ENCODE assay signal across 8 mouse cellular contexts in the genomic region with DNA sequence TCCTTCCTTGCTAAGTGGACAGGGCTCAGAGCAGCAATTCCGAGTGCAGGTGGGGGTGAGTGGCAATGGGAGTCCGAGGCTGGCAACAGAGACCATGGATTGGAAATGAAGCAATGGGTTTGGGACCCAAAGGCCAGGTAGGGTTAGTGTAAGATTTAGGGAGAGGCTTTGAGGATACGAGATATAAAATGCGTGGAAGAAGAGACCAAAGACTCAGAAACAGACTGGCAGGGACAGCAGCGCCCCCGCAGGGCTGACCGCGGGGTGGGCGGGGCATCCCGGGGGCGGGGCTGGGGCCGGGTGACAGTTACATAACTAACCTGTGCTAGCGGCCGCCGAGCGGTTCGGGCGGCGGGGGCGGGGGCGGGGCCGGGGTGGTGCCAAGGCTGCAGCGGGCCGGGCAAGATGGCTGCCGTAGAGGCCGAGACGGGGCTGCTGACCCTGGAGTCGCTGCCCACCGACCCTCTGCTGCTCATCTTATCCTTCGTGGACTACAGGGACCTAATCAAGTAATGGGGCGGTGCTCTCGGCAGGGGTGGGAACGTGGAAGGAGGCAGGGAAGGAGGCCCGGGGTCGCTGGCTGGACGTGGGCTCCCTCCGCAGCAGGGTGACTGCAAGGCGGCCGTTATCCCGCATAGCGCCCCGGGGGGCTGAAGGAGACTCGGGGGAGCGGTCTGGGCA. TPM values are rescaled to one million over a fixed set of nuclear protein-coding genes. Genes with fewer than 3 reads are reported as not detected.
DNase-seq lines count a peak whose midpoint lies in the region; ATAC-seq and TF ChIP-seq lines count a peak whose summit lies in the region.

TSS of gene Fbxo3 (plus strand) at position 264 of the 681 bp plus-strand sequence.

- TF ChIP-seq CTCF in hindbrain, postnatal 0 days (IDR thresholded peaks at IDR 0.05; ENCODE audit: low read depth), result peak; percentile 27; the same call in 1 of the 2 replicates
- peak; percentile 30 for TF ChIP-seq CTCF in left cerebral cortex, adult 2 months (IDR thresholded peaks at IDR 0.05)

- peaks cover 10% of the 10 kb centered on the region for H3K4me1 ChIP-seq in hindbrain, postnatal 0 days (ENCODE audit: insufficient read depth, low read length)

- H3K4me2 ChIP-seq in hindbrain, postnatal 0 days (ENCODE audit: low read depth, low read length), result peak within 1 kb of the TSS; percentile 69

- H3K27ac ChIP-seq in hindbrain, postnatal 0 days, result peak within 1 kb of the TSS; percentile 82
- peak within 1 kb of the TSS; percentile 94 for H3K27ac ChIP-seq in left cerebral cortex, adult 2 months
- H3K27ac ChIP-seq in macrophage, result peak within 1 kb of the TSS; percentile 29

- intact Hi-C loops in left cerebral cortex, adult 2 months (cut with DNase I), result no loop called here

- DNase-seq in ZHBTc4 (ENCODE audit: low read depth, low spot score), result peak; percentile 91
- DNase-seq in gastrocnemius, adult 8-10 months (ENCODE audit: low spot score in 2 of 2), result peak; percentile 86
- peak; percentile 84 for DNase-seq in hindbrain, postnatal 0 days (ENCODE audit: low spot score)
- peak; percentile 81 to 83 for DNase-seq in left cerebral cortex, adult 2 months (ENCODE audit: extremely low spot score in 1 of 2, low spot score in 2 of 2)
- DNase-seq in retina, postnatal 7 days (ENCODE audit: low read depth, low spot score), result peak; percentile 57
- peak; percentile 68 for DNase-seq in urinary bladder, adult 2 months (ENCODE audit: low spot score)

- H3K79me2 ChIP-seq in macrophage (ENCODE audit: inconsistent target), result peaks cover 46% of the 10 kb centered on the region

- no peaks in the 10 kb centered on the region for H3K36me3 ChIP-seq in hindbrain, postnatal 0 days (ENCODE audit: insufficient read depth, low read length)
- H3K36me3 ChIP-seq in macrophage (ENCODE audit: inconsistent target), result peaks cover 12% of the 10 kb centered on the region; the same call in 1 of the 2 replicates

- peak; percentile 69 for ATAC-seq in common myeloid progenitor, adult 5-6 weeks (replicated peaks; ENCODE audit: low read depth, poor library complexity, severe bottlenecking)
- ATAC-seq in hindbrain, postnatal 0 days, result peak; percentile 95

- no peaks in the 10 kb centered on the region for H3K27me3 ChIP-seq in hindbrain, postnatal 0 days (ENCODE audit: insufficient read depth, low read length)

- H3K9ac ChIP-seq in hindbrain, postnatal 0 days (replicated peaks; ENCODE audit: low read length), result peak within 1 kb of the TSS; percentile 98

- H3K4me3 ChIP-seq in hindbrain, postnatal 0 days (ENCODE audit: low read length), result peak within 1 kb of the TSS; percentile 96
- peak within 1 kb of the TSS; percentile 95 for H3K4me3 ChIP-seq in left cerebral cortex, adult 2 months
- peak within 1 kb of the TSS; percentile 73 for H3K4me3 ChIP-seq in macrophage (ENCODE audit: inconsistent target)

- H3K9me3 ChIP-seq in hindbrain, postnatal 0 days (ENCODE audit: low read length), result no peaks in the 10 kb centered on the region

- 2% methylated on average over 33 of the region's 44 CpGs for WGBS in hindbrain, postnatal 0 days
- under 1% methylated on average over 35 of the region's 44 CpGs for WGBS in macrophage (ENCODE audit: missing documents)

RNA-seq across cellular contexts. Expression of gene Fbxo3, which starts in this region (rescaled TPM):
- total RNA-seq in common myeloid progenitor, adult 5-6 weeks (2017), result 82.4 and 96.6 TPM in 2 replicates
- total RNA-seq in gastrocnemius, adult 8-10 months (2022), result 10 to 100 TPM; 46.4 to 51.8 (median 49.5) TPM
- 59.5 and 70.6 TPM in 2 replicates for total RNA-seq in hindbrain, postnatal 0 days (2014; rRNA removed)
- polyA plus RNA-seq in hindbrain, postnatal 0 days (2015; fragmentation: Nextera tagmentation; extraction: Ambion mirVana), result 65.1 and 67.0 TPM in 2 replicates
- 10 to 100 TPM; 55.4 to 59.7 TPM for total RNA-seq in left cerebral cortex, adult 2 months (2021)
- total RNA-seq in macrophage (2018; cell fraction: chromatin; rRNA removed), result 10 to 100 TPM; 22.4 to 89.7 (median 55.1) TPM
- 10 to 100 TPM; 19.2 to 38.3 (median 27.1) TPM for total RNA-seq in macrophage (2018; cell fraction: cytosol; rRNA removed)
- 10 to 100 TPM; 19.8 to 82.3 (median 43.1) TPM for total RNA-seq in macrophage (2018; cell fraction: nucleus; rRNA removed)
- polyA plus RNA-seq in macrophage (2018), result 26.0 to 39.2 TPM (median 26.9 TPM) in 3 replicates
- 51.2 and 54.3 TPM in 2 replicates for polyA plus RNA-seq in urinary bladder, adult 2 months (2012; rRNA removed)

Comparison
In these comparisons a context has a peak if more than half of its experiments do, and no peak if none do; other contexts are left out.
1. Peak in every context shown above with its lines: DNase-seq, ATAC-seq, H3K4me3 ChIP-seq and H3K27ac ChIP-seq.
2. H3K27ac ChIP-seq: peak in every context shown above with its lines; median percentile 94 in left cerebral cortex, adult 2 months; 82 in hindbrain, postnatal 0 days; 29 in macrophage.